Mouse (Mus musculus) frontal cortex, adult 2 months (tissue): ENCODE data around the gene Copz2. TPM values are rescaled to one million over a fixed set of nuclear protein-coding genes. Genes with fewer than 3 reads are reported as not detected.

Experiments
- DNase-seq, 2 experiments: peaks; one replicate each; pipeline ENCODE4 v3.0.0; 2022; ENCODE audit warnings: low spot score in 1 of 2; ENCODE audit errors: extremely low spot score in 1 of 2
- polyA plus RNA-seq: library from polyadenylated mRNA; depleted of rRNA; stranded (reverse); fragments of >200 nt; gene quantifications from 2 replicates; pipeline ENCODE4 v1.2.3, GENCODE M21; 2012; rRNA removed

The Copz2 gene
- polyA plus RNA-seq, 1 experiment = 13.3 TPM

DNA sequence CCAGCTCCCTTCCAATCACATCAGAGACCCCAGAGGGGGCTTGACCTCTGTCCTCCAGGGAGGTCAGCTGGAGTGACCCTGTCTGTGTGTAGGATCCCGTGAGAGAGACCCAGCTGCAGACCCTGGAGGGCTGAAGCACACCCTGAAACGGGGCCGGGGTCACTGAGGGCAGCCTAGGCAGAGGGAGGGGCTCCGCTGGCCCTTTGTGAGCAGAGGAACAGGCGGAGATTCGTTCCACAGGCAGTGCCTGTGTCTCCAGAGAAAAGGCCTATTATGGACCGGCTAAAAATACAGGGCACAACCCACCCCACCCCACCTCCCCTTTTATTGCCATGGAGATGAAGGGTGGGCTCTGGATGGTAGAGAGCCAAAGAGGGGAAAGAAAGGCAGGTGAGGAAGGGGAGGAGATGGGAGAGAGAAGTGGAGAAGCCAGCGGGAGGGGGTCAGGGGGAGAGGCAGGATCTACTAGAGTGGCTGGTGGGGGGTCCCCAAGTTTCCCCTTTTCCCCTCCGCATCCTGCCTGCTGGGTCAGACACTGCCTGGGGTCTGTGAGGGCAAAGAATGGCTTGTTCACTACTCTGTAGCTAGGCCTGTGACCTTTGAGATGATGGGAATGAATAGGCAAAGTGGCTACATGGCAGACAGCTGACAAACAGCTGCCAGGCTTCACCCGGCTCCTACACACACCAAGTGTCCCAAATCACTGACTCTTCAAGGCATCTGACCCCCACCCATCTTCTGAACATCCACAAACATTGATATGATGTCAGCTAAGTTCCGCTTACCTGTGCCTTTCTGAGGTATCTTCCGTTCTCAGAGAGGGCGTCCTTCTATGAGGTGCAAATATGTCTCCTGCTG lies 50.0 kb downstream of the Copz2 start:
- no peak for DNase-seq

DNA sequence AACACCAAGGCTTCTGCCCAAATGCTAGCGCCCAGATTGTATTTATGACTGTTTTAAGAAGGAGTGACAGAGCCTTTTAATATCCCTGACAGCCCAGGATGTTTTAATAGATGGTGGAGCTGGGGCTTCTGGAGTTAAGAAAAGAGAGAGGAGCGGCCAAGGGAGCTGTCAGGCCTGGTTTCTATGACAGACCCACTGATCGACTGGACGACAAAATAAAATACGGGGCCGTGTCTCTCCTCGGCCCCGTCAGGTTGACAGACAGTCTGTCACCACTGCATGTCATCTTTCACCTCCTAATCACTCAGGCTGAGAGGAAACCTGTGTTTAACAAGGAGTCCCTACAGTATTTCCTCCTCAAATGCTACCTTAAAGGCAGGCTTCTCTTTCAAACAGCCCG lies 51.7 kb downstream of the Copz2 start:
- no peak for DNase-seq

- DNase-seq = no peak
Measured at GRCm38 (mm10) chr11:96902639-96903635, 53.3 kb downstream of the Copz2 start.

DNA sequence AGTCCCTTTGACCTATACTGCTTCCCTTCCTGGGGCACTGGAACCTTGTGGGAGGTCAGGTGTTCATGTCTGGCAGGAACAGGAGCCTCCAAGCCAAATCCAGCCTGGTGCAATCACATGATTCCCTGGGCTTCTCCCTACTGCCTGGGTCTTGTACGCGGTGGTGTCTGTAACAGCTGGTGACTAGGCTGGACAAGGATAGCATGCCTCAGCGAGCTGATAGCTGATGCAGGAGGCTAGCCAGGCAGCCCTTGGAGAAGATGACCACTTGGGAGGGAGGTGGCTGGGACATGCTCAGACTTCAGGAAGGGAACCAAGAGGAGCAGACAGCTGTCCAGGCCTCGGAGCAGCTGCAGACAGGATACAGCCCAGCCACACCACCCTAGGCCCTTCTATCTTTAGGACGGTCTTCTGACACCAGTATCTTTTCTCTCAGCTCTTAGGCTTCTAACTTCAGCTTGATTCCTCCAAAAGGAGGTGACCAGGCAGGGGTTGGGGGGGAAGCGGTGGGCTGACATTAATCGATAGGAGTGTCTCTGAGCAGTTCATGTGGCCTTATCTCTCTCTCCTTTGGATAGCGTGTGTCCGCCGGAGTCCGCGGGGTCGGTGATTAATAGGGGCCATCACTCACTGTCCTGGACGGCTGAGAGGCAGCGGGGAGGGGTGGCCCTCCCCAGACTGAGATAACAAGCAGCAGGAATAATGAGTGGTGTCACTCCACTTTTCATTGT lies 56.9 kb downstream of the Copz2 start:
- DNase-seq = no peak

DNA sequence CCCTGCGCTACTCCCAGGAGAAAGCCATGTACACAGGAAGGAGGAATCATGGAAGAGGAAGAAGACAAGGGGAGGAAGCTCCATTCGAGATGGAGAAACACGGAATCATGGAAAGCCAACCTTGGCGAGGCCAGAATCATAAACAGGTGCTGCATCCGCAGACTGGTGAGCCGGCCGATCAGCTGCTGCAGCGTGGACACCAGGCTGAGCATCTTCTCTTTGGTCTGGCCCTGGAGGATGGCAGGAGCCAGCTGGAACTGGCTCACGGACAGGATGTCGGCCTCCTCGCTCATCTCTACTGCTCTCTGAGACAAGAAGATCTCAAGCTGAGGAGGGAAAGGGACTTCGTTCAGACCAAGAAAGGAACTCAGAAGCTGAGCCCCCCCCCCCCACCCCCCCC lies 58.9 kb downstream of the Copz2 start:
- no peak for DNase-seq

DNA sequence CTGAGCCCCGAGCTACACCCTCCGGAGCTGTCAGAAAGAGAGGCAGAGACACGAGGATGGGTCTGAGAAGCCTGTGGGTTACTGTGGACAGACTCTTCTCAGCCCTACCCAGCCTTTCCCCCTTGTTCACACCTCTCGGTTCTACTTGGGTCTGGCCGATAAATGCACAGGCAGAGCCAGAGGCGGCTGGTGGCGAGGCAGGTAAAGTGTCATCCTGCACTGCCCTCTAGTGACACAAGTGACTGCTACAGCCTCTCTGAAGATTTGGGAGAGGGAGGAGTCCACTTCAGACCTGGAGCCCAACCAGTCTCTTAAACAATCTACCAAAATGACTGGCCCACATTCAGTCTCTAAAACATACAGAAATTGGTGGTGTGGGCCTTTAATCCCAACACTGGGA lies 60.3 kb downstream of the Copz2 start:
- DNase-seq = peak; percentile 56 to 92

Other genes with a start within 250 kb of the Copz2 start
- 42.0 and 48.0 TPM in 2 replicates for gene Snx11, start 72.3 kb upstream of the Copz2 start, polyA plus RNA-seq
- 37.5 and 42.8 TPM in 2 replicates for gene Cbx1, start 60.7 kb upstream of the Copz2 start, polyA plus RNA-seq
- gene Nfe2l1, start 19.9 kb upstream of the Copz2 start, polyA plus RNA-seq = 184 and 186 TPM in 2 replicates
- 37.8 and 45.8 TPM in 2 replicates for gene Cdk5rap3, start 66.6 kb downstream of the Copz2 start, polyA plus RNA-seq
- not detected in 2 replicates for gene Prr15l, start 78.2 kb downstream of the Copz2 start, polyA plus RNA-seq
- gene Pnpo, start 94.1 kb downstream of the Copz2 start, polyA plus RNA-seq = 34.9 and 35.9 TPM in 2 replicates
- gene Sp2, start 133.1 kb downstream of the Copz2 start, polyA plus RNA-seq = 11.5 and 12.1 TPM in 2 replicates
- gene Sp6, start 163.5 kb downstream of the Copz2 start, polyA plus RNA-seq = 0.50 and 0.62 TPM in 2 replicates
- gene Scrn2, start 180.1 kb downstream of the Copz2 start, polyA plus RNA-seq = 6.1 and 6.3 TPM in 2 replicates
- gene Lrrc46, start 191.5 kb downstream of the Copz2 start, polyA plus RNA-seq = 0.82 TPM in 2 replicates
- 60.2 and 66.3 TPM in 2 replicates for gene Mrpl10, start 191.7 kb downstream of the Copz2 start, polyA plus RNA-seq
- gene Osbpl7, start 200.8 kb downstream of the Copz2 start, polyA plus RNA-seq = 11.2 and 14.0 TPM in 2 replicates